Comparison of ENCODE assay signal across 23 mouse cellular contexts in the genomic region with DNA sequence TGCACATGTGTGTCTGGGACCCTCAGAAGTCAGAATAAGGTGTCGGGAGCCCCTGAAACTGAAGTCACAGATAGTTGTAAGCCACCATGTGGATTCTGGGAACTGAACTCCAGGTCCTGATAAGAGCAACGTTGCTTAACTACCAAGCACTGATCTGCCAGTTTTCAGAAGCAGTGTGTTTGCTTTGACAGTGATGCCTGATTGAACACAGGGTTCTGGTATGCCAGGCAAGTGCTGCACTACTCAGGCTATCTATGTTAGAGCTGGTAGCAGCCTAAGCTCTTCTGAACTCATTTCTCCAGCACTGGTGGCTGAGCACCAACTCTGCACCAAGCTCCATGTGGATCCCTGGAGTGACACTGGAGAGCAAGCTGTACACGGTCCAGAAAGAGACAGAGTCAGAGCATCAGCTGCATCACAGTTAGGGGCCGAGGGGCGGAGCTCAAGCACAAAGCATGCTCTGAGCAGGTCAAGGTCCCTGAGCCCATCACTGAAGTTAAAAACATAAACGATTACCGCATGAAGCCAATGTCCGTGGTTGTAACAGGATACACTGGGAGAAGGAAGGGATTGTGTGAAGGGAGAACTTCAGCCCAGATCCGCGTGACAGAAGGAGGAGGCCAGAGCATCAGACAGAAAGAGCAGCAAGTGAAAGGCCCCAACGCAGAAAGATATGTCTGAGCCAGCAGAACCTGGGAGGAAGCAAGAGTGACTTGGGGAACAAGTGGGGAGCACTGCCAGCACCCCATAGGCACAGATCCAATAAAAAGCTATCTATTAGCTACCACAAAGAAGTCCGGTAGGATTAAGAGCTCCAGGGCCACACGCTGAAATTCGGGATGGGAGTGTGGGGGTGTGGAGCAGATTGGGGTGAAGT. TPM values are rescaled to one million over a fixed set of nuclear protein-coding genes. Genes with fewer than 3 reads are reported as not detected.
A peak's percentile ranks its signal among the peaks of the same experiment; 100 is the strongest.
DNase-seq lines count a peak whose midpoint lies in the region; ATAC-seq lines count a peak whose summit lies in the region.
"Had no signal": no experiment of that assay in that cellular context is flagged by ENCODE, and none has a peak within 500 bp of the region (broad histone marks: within the 10 kb centered on the region; RNA-seq: fewer than 3 reads in every experiment).

No protein-coding gene starts in this region.

- peaks cover 8% of the 10 kb centered on the region; the same call in 1 of the 2 replicates for H3K27me3 ChIP-seq in heart, embryonic 13.5 days (replicated peaks)
- no peaks in the 10 kb centered on the region for H3K27me3 ChIP-seq in megakaryocyte, embryonic 14.5 days (replicated peaks)
- H3K27me3 ChIP-seq: embryonic facial prominence, embryonic 15.5 days; hindbrain, embryonic 15.5 days; neural tube, embryonic 13.5 days had no signal

- 48% methylated on average over 14 of the region's 14 CpGs for WGBS in heart, embryonic 13.5 days

- no peaks in the 10 kb centered on the region for H3K36me3 ChIP-seq in heart, embryonic 13.5 days
- H3K36me3 ChIP-seq in megakaryocyte, embryonic 14.5 days (replicated peaks; ENCODE audit: low read length), result peaks cover 10% of the 10 kb centered on the region
- H3K36me3 ChIP-seq: embryonic facial prominence, embryonic 15.5 days; hindbrain, embryonic 15.5 days; midbrain, embryonic 10.5 days; neural tube, embryonic 13.5 days had no signal

- H3K9me3 ChIP-seq in heart, embryonic 13.5 days, result no peaks in the 10 kb centered on the region
- H3K9me3 ChIP-seq in megakaryocyte, embryonic 14.5 days, result no peaks in the 10 kb centered on the region
- H3K9me3 ChIP-seq: embryonic facial prominence, embryonic 15.5 days; hindbrain, embryonic 15.5 days; midbrain, embryonic 10.5 days; neural tube, embryonic 13.5 days had no signal

- peak overlapping the region; percentile 6; the same call in 1 of the 2 replicates for H3K9ac ChIP-seq in heart, embryonic 13.5 days
- H3K9ac ChIP-seq: embryonic facial prominence, embryonic 15.5 days; hindbrain, embryonic 15.5 days; neural tube, embryonic 13.5 days had no signal

- H3K4me3 ChIP-seq in heart, embryonic 13.5 days, result no peak overlapping the region
- peak overlapping the region; percentile 86 for H3K4me3 ChIP-seq in megakaryocyte, embryonic 14.5 days (replicated peaks)
- H3K4me3 ChIP-seq: embryonic facial prominence, embryonic 15.5 days; hindbrain, embryonic 15.5 days; midbrain, embryonic 10.5 days; neural tube, embryonic 13.5 days had no signal

- H3K4me2 ChIP-seq in heart, embryonic 13.5 days, result 0 out of 2 replicates have a peak overlapping the region, but pooled peaks have one; percentile 10
- H3K4me2 ChIP-seq: embryonic facial prominence, embryonic 15.5 days; hindbrain, embryonic 15.5 days; neural tube, embryonic 13.5 days had no signal

- H3K4me1 ChIP-seq in heart, embryonic 13.5 days, result peaks cover 23% of the 10 kb centered on the region
- H3K4me1 ChIP-seq in megakaryocyte, embryonic 14.5 days, result peaks cover 86% of the 10 kb centered on the region
- H3K4me1 ChIP-seq: embryonic facial prominence, embryonic 15.5 days had no signal

- no peak for DNase-seq in heart, postnatal 14 days
- peak; percentile 77 for DNase-seq in MEL-GATA-1-ER (ENCODE audit: extremely low read depth, low read depth)
- DNase-seq in induced T-regulatory cell, adult 2 months (ENCODE audit: low read depth), result peak; percentile 49
- no peak for DNase-seq in frontal cortex, postnatal 14 days (ENCODE audit: low spot score in 2 of 2)
- no peak for DNase-seq in frontal cortex, adult 2 months (ENCODE audit: extremely low spot score in 1 of 2, low spot score in 1 of 2)
- DNase-seq: adrenal gland, postnatal 25 days; cerebellum, adult 9-10 months; kidney, adult 18-20 months; kidney, postnatal 14 days; lung, postnatal 14 days; right cerebral cortex, postnatal 4 days had no signal

- intact Hi-C loops in heart, postnatal 14 days (cut with DNase I), result no loop called here

- H3K27ac ChIP-seq in heart, embryonic 13.5 days (replicated peaks), result peak overlapping the region; percentile 12; the same call in 1 of the 2 replicates
- H3K27ac ChIP-seq: embryonic facial prominence, embryonic 15.5 days; hindbrain, embryonic 15.5 days; midbrain, embryonic 10.5 days; neural tube, embryonic 13.5 days had no signal

- no peak for ATAC-seq in heart, embryonic 13.5 days (ENCODE audit: extremely low read depth, insufficient number of reproducible peaks, low FRiP score, low TSS enrichment)
- no peak for ATAC-seq in megakaryocyte, adult 5-6 weeks (ENCODE audit: poor library complexity, severe bottlenecking)
- ATAC-seq: forebrain, embryonic 14.5 days had no signal

RNA-seq across cellular contexts. Expression of a gene that starts 14.4 kb away (rescaled TPM):
- polyA plus RNA-seq in heart, embryonic 13.5 days (2015; fragmentation: Nextera tagmentation; extraction: Ambion mirVana), result 3.0 and 3.1 TPM in 2 replicates
- 10 to 100 TPM in 1 of 2 experiments, 1 to 10 TPM in 1; 2.3 to 13.3 TPM for total RNA-seq in heart, postnatal 14 days (2021)
- 715 and 927 TPM in 2 replicates for polyA plus RNA-seq in megakaryocyte, embryonic 14.5 days (2012; ENCODE audit: insufficient read depth, low replicate concordance)
- total RNA-seq in megakaryocyte, adult 5-6 weeks (2015), result 3.2 and 7.3 TPM in 2 replicates
- total RNA-seq in megakaryocyte, adult 5-6 weeks (2017), result 3.3 and 6.3 TPM in 2 replicates
- 1.3 and 3.1 TPM in 2 replicates for polyA plus RNA-seq in frontal cortex, adult 2 months (2012; rRNA removed)

RNA-seq across cellular contexts. Expression of a gene that starts 22.3 kb away (rescaled TPM):
- 43.7 and 44.9 TPM in 2 replicates for polyA plus RNA-seq in heart, embryonic 13.5 days (2015; fragmentation: Nextera tagmentation; extraction: Ambion mirVana)
- 10 to 100 TPM; 36.3 to 38.3 TPM for total RNA-seq in heart, postnatal 14 days (2021)
- polyA plus RNA-seq in megakaryocyte, embryonic 14.5 days (2012; ENCODE audit: insufficient read depth, low replicate concordance), result 74.6 and 153 TPM in 2 replicates
- 7.9 and 11.5 TPM in 2 replicates for total RNA-seq in megakaryocyte, adult 5-6 weeks (2015)
- total RNA-seq in megakaryocyte, adult 5-6 weeks (2017), result 6.8 and 10.6 TPM in 2 replicates
- polyA plus RNA-seq in frontal cortex, adult 2 months (2012; rRNA removed), result 148 and 159 TPM in 2 replicates

RNA-seq across cellular contexts. Expression of a gene that starts 41.6 kb away (rescaled TPM):
- polyA plus RNA-seq in heart, embryonic 13.5 days (2015; fragmentation: Nextera tagmentation; extraction: Ambion mirVana), result 1.0 and 1.7 TPM in 2 replicates
- 1 to 10 TPM; 5.4 to 7.1 TPM for total RNA-seq in heart, postnatal 14 days (2021)
- 0.79 TPM in 1 of 2 replicates, not detected in the other for polyA plus RNA-seq in megakaryocyte, embryonic 14.5 days (2012; ENCODE audit: insufficient read depth, low replicate concordance)
- 10.1 and 11.7 TPM in 2 replicates for total RNA-seq in megakaryocyte, adult 5-6 weeks (2015)
- total RNA-seq in megakaryocyte, adult 5-6 weeks (2017), result 13.9 and 16.6 TPM in 2 replicates
- polyA plus RNA-seq in frontal cortex, adult 2 months (2012; rRNA removed), result 6.6 and 6.8 TPM in 2 replicates

RNA-seq across cellular contexts. Expression of a gene that starts 59.7 kb away (rescaled TPM):
- not detected in 2 replicates for polyA plus RNA-seq in heart, embryonic 13.5 days (2015; fragmentation: Nextera tagmentation; extraction: Ambion mirVana)
- total RNA-seq in heart, postnatal 14 days (2021), result under 1 TPM; 0.53 to 0.56 TPM
- polyA plus RNA-seq in megakaryocyte, embryonic 14.5 days (2012; ENCODE audit: insufficient read depth, low replicate concordance), result not detected in 2 replicates
- total RNA-seq in megakaryocyte, adult 5-6 weeks (2015), result 0.20 and 1.1 TPM in 2 replicates
- 0.24 TPM in 1 of 2 replicates, not detected in the other for total RNA-seq in megakaryocyte, adult 5-6 weeks (2017)
- 0.14 and 0.27 TPM in 2 replicates for polyA plus RNA-seq in frontal cortex, adult 2 months (2012; rRNA removed)
- total RNA-seq: gastrocnemius, adult 18-20 months; granulocyte monocyte progenitor cell, adult 5-6 weeks; left cerebral cortex, adult 8-10 months had no signal
- polyA plus RNA-seq: forebrain, embryonic 14.5 days; limb, embryonic 11.5 days had no signal

Comparison
In these comparisons a context has a peak if more than half of its experiments do, and no peak if none do; other contexts are left out.
1. DNase-seq: peak in MEL-GATA-1-ER (single experiment) and induced T-regulatory cell, adult 2 months (single experiment); none in heart, postnatal 14 days (0 of 2), frontal cortex, postnatal 14 days (0 of 2) and frontal cortex, adult 2 months (0 of 2).
2. RNA of a gene that starts 14.4 kb away (polyA plus RNA-seq): 715 to 927 TPM in megakaryocyte, embryonic 14.5 days; 3.0 to 3.1 TPM in heart, embryonic 13.5 days and 1.3 to 3.1 TPM in frontal cortex, adult 2 months; every median in the first group is over 100 times any median in the second.